ENCODE assay signal across 20 mouse cellular contexts in genomic region chr4:150706291-150706690, GRCm38 (mm10). TPM values are rescaled to one million over a fixed set of nuclear protein-coding genes. Genes with fewer than 3 reads are reported as not detected.
A peak's percentile ranks its signal among the peaks of the same experiment; 100 is the strongest.
DNase-seq lines count a peak whose midpoint lies in the region; ATAC-seq and TF ChIP-seq lines count a peak whose summit lies in the region.
"Had no signal": no experiment of that assay in that cellular context is flagged by ENCODE, and none has a peak within 500 bp of the region (broad histone marks: within the 10 kb centered on the region; RNA-seq: fewer than 3 reads in every experiment).

No protein-coding gene starts in this region.

- H3K36me3 ChIP-seq in intestine, postnatal 0 days (ENCODE audit: control insufficient read depth, insufficient read depth) = no peaks in the 10 kb centered on the region
- no peaks in the 10 kb centered on the region for H3K36me3 ChIP-seq in intestine, embryonic 16.5 days (ENCODE audit: control insufficient read depth, insufficient read depth, low read length)
- H3K36me3 ChIP-seq in stomach, embryonic 16.5 days (ENCODE audit: control insufficient read depth, insufficient read depth, low read length) = no peaks in the 10 kb centered on the region
- H3K36me3 ChIP-seq: embryonic facial prominence, embryonic 10.5 days; neural tube, embryonic 13.5 days had no signal

- no peak for TF ChIP-seq CTCF in intestine, postnatal 0 days (IDR thresholded peaks at IDR 0.05; ENCODE audit: low read depth)
- no peak for TF ChIP-seq CTCF in cerebellum, adult 2 months (IDR thresholded peaks at IDR 0.05; ENCODE audit: borderline replicate concordance, insufficient read depth, low read depth, low read length)

- no peak for TF ChIP-seq POLR2A in cerebellum, adult 2 months (IDR thresholded peaks at IDR 0.05; ENCODE audit: borderline replicate concordance, insufficient read depth, low read length)

- no peak overlapping the region for H3K4me3 ChIP-seq in intestine, postnatal 0 days (ENCODE audit: low read depth, low read length)
- no peak overlapping the region for H3K4me3 ChIP-seq in intestine, embryonic 16.5 days (ENCODE audit: low read length)
- H3K4me3 ChIP-seq in stomach, embryonic 16.5 days (replicated peaks; ENCODE audit: low read length) = no peak overlapping the region
- H3K4me3 ChIP-seq in cerebellum, adult 2 months (replicated peaks; ENCODE audit: insufficient read depth, low read depth, low read length) = no peak overlapping the region
- H3K4me3 ChIP-seq: embryonic facial prominence, embryonic 10.5 days; erythroblast, embryonic 14.5 days; layer of hippocampus, adult 2 months; neural tube, embryonic 13.5 days had no signal

- no peaks in the 10 kb centered on the region for H3K9me3 ChIP-seq in intestine, postnatal 0 days (ENCODE audit: control insufficient read depth)
- H3K9me3 ChIP-seq in intestine, embryonic 16.5 days (ENCODE audit: control insufficient read depth, low read length) = no peaks in the 10 kb centered on the region
- no peaks in the 10 kb centered on the region for H3K9me3 ChIP-seq in stomach, embryonic 16.5 days (replicated peaks; ENCODE audit: control insufficient read depth, low read length)
- H3K9me3 ChIP-seq: embryonic facial prominence, embryonic 10.5 days; neural tube, embryonic 13.5 days had no signal

- H3K27me3 ChIP-seq in intestine, postnatal 0 days (replicated peaks; ENCODE audit: control insufficient read depth, insufficient read depth, low read length) = no peaks in the 10 kb centered on the region
- no peaks in the 10 kb centered on the region for H3K27me3 ChIP-seq in intestine, embryonic 16.5 days (replicated peaks; ENCODE audit: control insufficient read depth, insufficient read depth, low read length)
- H3K27me3 ChIP-seq in stomach, embryonic 16.5 days (ENCODE audit: control insufficient read depth, insufficient read depth, low read length) = no peaks in the 10 kb centered on the region
- H3K27me3 ChIP-seq in cerebellum, adult 2 months (ENCODE audit: control insufficient read depth, insufficient read depth, low read length) = no peaks in the 10 kb centered on the region
- H3K27me3 ChIP-seq: neural tube, embryonic 13.5 days; Patski had no signal

- no peak overlapping the region for H3K27ac ChIP-seq in intestine, postnatal 0 days (ENCODE audit: low read depth, low read length)
- no peak overlapping the region for H3K27ac ChIP-seq in intestine, embryonic 16.5 days (ENCODE audit: low read length)
- H3K27ac ChIP-seq in stomach, embryonic 16.5 days (ENCODE audit: low read length) = no peak overlapping the region
- H3K27ac ChIP-seq in cerebellum, adult 2 months (ENCODE audit: insufficient read depth, low read length) = no peak overlapping the region
- H3K27ac ChIP-seq: embryonic facial prominence, embryonic 10.5 days; layer of hippocampus, adult 2 months; macrophage; neural tube, embryonic 13.5 days had no signal

- DNase-seq in kidney, adult 8-10 months = peak; percentile 78 to 80
- DNase-seq in kidney, postnatal 25 days = peak; percentile 72 to 88
- DNase-seq in cerebellum, adult 2 months = no peak
- DNase-seq in c-Kit-positive CD71-positive TER-119-positive erythroid progenitor cells, embryonic 14.5 days (ENCODE audit: low spot score) = no peak
- DNase-seq: cerebellum, postnatal 25 days; lung, adult 2 months; right cerebral cortex, postnatal 14 days; thymus, adult 2 months had no signal

- H3K4me1 ChIP-seq in intestine, postnatal 0 days (replicated peaks; ENCODE audit: control insufficient read depth, insufficient read depth, low read length) = no peaks in the 10 kb centered on the region
- peaks cover 13% of the 10 kb centered on the region; the same call in 1 of the 2 replicates for H3K4me1 ChIP-seq in intestine, embryonic 16.5 days (ENCODE audit: control insufficient read depth, insufficient read depth, low read length)
- peaks cover 26% of the 10 kb centered on the region for H3K4me1 ChIP-seq in stomach, embryonic 16.5 days (ENCODE audit: control insufficient read depth, insufficient read depth, low read length)
- H3K4me1 ChIP-seq in cerebellum, adult 2 months (ENCODE audit: control insufficient read depth, insufficient read depth, low read length) = peaks cover 10% of the 10 kb centered on the region

- WGBS in intestine, postnatal 0 days = 71% methylated on average over 7 of the region's 7 CpGs
- WGBS in intestine, embryonic 16.5 days = 89% methylated on average over 7 of the region's 7 CpGs
- WGBS in stomach, embryonic 16.5 days = 90% methylated on average over 7 of the region's 7 CpGs
- WGBS in cerebellum, adult 2 months = 89% methylated on average over 7 of the region's 7 CpGs

- no peak overlapping the region for H3K4me2 ChIP-seq in intestine, postnatal 0 days (replicated peaks; ENCODE audit: low read depth)
- no peak overlapping the region for H3K4me2 ChIP-seq in intestine, embryonic 16.5 days (ENCODE audit: low read depth, low read length)
- H3K4me2 ChIP-seq in stomach, embryonic 16.5 days (ENCODE audit: low read depth, low read length) = no peak overlapping the region
- H3K4me2 ChIP-seq: midbrain, embryonic 11.5 days; neural tube, embryonic 13.5 days had no signal

- H3K9ac ChIP-seq in intestine, postnatal 0 days (ENCODE audit: low read depth, low read length) = no peak overlapping the region
- no peak overlapping the region for H3K9ac ChIP-seq in intestine, embryonic 16.5 days (ENCODE audit: low read depth, low read length)
- H3K9ac ChIP-seq in stomach, embryonic 16.5 days (ENCODE audit: low read length) = 0 out of 2 replicates have a peak overlapping the region, but pooled peaks have one; percentile 39
- H3K9ac ChIP-seq: neural tube, embryonic 13.5 days had no signal

- peak; percentile 22 for ATAC-seq in intestine, postnatal 0 days
- ATAC-seq in intestine, embryonic 16.5 days = no peak
- no peak for ATAC-seq in stomach, embryonic 16.5 days (ENCODE audit: insufficient read depth, low FRiP score)
- ATAC-seq: activated CD4-positive, CD25-positive, alpha-beta regulatory T cell, adult 4 months; forebrain, embryonic 14.5 days; Patski had no signal

RNA-seq across cellular contexts. Expression of gene Slc45a1, which starts 54.3 kb away (rescaled TPM):
- polyA plus RNA-seq in intestine, postnatal 0 days (2015; fragmentation: Nextera tagmentation; extraction: Ambion mirVana) = 0.75 and 0.81 TPM in 2 replicates
- polyA plus RNA-seq in intestine, embryonic 16.5 days (2015; fragmentation: Nextera tagmentation; extraction: Ambion mirVana) = 0.93 and 1.0 TPM in 2 replicates
- 0.82 and 1.1 TPM in 2 replicates for polyA plus RNA-seq in stomach, embryonic 16.5 days (2015; fragmentation: Nextera tagmentation; extraction: Ambion mirVana)
- polyA plus RNA-seq in cerebellum, adult 2 months (2012; rRNA removed) = 49.1 and 54.9 TPM in 2 replicates
- polyA plus RNA-seq: erythroblast, embryonic 14.5 days; lung, adult 2 months; macrophage; Patski had no signal

Comparison
In these comparisons a context has a peak if more than half of its experiments do, and no peak if none do; other contexts are left out.
1. DNase-seq: peak in kidney, adult 8-10 months (2 of 2) and kidney, postnatal 25 days (2 of 2); none in cerebellum, adult 2 months (0 of 2) and c-Kit-positive CD71-positive TER-119-positive erythroid progenitor cells, embryonic 14.5 days (single experiment).
2. RNA of gene Slc45a1, which starts 54.3 kb away (polyA plus RNA-seq): 49.1 to 54.9 TPM in cerebellum, adult 2 months; 0.82 to 1.1 TPM in stomach, embryonic 16.5 days, 0.93 to 1.0 TPM in intestine, embryonic 16.5 days and 0.75 to 0.81 TPM in intestine, postnatal 0 days; every median in the first group is over 10 times any median in the second.